Mouse (Mus musculus) CH12.LX (cell line): ENCODE measurements at regions not wholly inside any gene's neighbourhood (a gene's known extent, or its start where the extent isn't known, plus 50 kb on each side); places are given as distances from the start of the nearest gene placed in this dataset.

Experiments used
- DNase-seq: peaks from one replicate; pipeline ENCODE4 v3.0.0-alpha.2; 2013; ENCODE audit errors: extremely low read depth
- H3K27ac ChIP-seq: 2 replicates; pipeline ENCODE4 v1.5.1; 2012; ENCODE audit warnings: low read depth, mild to moderate bottlenecking, control low read depth, moderate library complexity; ENCODE audit not compliant: insufficient read depth
- H3K27me3 ChIP-seq: replicated peaks from 2 replicates; pipeline ENCODE3; 2012; ENCODE audit warnings: inconsistent platforms
- H3K36me3 ChIP-seq, 2 experiments: replicated peaks in 1 of 2; 2 replicates each; pipeline versions ENCODE3 to v1.6.1; 2012; ENCODE audit warnings: inconsistent platforms in 1 of 2, low read length in 1 of 2, mild to moderate bottlenecking in 1 of 2, mixed read lengths in 1 of 2, moderate library complexity in 1 of 2; ENCODE audit not compliant: control insufficient read depth in 1 of 2, insufficient read depth in 1 of 2
- H3K4me1 ChIP-seq, 2 experiments: 2 replicates each; pipeline ENCODE4 v1.6.1; 2012; ENCODE audit warnings: inconsistent platforms in 1 of 2, moderate library complexity in 1 of 2; ENCODE audit not compliant: insufficient read depth in 2 of 2, control insufficient read depth in 1 of 2
- H3K4me2 ChIP-seq: 2 replicates; pipeline ENCODE4 v1.6.1; 2012; ENCODE audit warnings: low read depth, mild to moderate bottlenecking, control low read depth; ENCODE audit not compliant: poor library complexity, insufficient read depth, severe bottlenecking
- H3K4me3 ChIP-seq, 3 experiments: fragments of 150-350 bp in 1 of 3; sonication (generic) in 1 of 3; replicated peaks in 1 of 3; 2 replicates each; pipeline versions ENCODE3 to v1.5.1; 2011 to 2012; ENCODE audit warnings: low read depth in 2 of 3, low read length in 2 of 3, mild to moderate bottlenecking in 2 of 3, moderate library complexity in 2 of 3, control low read depth in 1 of 3, improper control_type of control experiment in 1 of 3, inconsistent platforms in 1 of 3, mixed read lengths in 1 of 3; ENCODE audit not compliant: poor library complexity in 1 of 3
- H3K79me2 ChIP-seq: replicated peaks from 2 replicates; pipeline ENCODE4 v1.6.1; 2012; ENCODE audit warnings: mild to moderate bottlenecking, moderate library complexity; ENCODE audit not compliant: control insufficient read depth, poor library complexity, insufficient read depth, severe bottlenecking; ENCODE audit errors: extremely low read depth
- H3K9ac ChIP-seq: 2 replicates; pipeline ENCODE4 v1.6.1; 2012; ENCODE audit warnings: low read depth, mild to moderate bottlenecking, control low read depth, moderate library complexity; ENCODE audit not compliant: insufficient read depth
- H3K9me3 ChIP-seq: replicated peaks from 2 replicates; pipeline ENCODE3; 2012; ENCODE audit warnings: low read length, inconsistent platforms, mixed read lengths
- BHLHE40 ChIP-seq: IDR thresholded peaks from 2 replicates; pipeline ENCODE4 v1.6.1; 2011; ENCODE audit warnings: mild to moderate bottlenecking, low read depth, low read length, improper control_type of control experiment
- CHD2 ChIP-seq: IDR thresholded peaks from 2 replicates; pipeline ENCODE4 v1.6.1; 2011; ENCODE audit warnings: low read length, improper control_type of control experiment
- CTCF ChIP-seq, 2 experiments: IDR thresholded peaks in 1 of 2; conservative IDR thresholded peaks in 1 of 2; 2 replicates each; pipeline ENCODE4 v1.5.1; 2011 to 2012; ENCODE audit warnings: low read depth in 2 of 2, low read length in 2 of 2, improper control_type of control experiment in 1 of 2, inconsistent platforms in 1 of 2, mild to moderate bottlenecking in 1 of 2, moderate library complexity in 1 of 2
- E2F4 ChIP-seq: IDR thresholded peaks from 2 replicates; pipeline ENCODE4 v1.6.1; 2011; ENCODE audit warnings: low read depth, low read length, improper control_type of control experiment; ENCODE audit not compliant: insufficient replicate concordance
- ETS1 ChIP-seq: conservative IDR thresholded peaks from 2 replicates; pipeline ENCODE4 v1.6.1; 2012; ENCODE audit warnings: low read depth, mild to moderate bottlenecking, inconsistent platforms, low read length, improper control_type of control experiment, moderate library complexity
- HCFC1 ChIP-seq: IDR thresholded peaks from 2 replicates; pipeline ENCODE4 v1.6.1; 2012; ENCODE audit warnings: low read depth, mild to moderate bottlenecking, inconsistent platforms, low read length, improper control_type of control experiment
- IRF4 ChIP-seq: IDR thresholded peaks from 2 replicates; pipeline ENCODE4 v1.6.1; 2014; ENCODE audit warnings: low read depth, mild to moderate bottlenecking, inconsistent platforms, low read length, improper control_type of control experiment
- JUND ChIP-seq: conservative IDR thresholded peaks from 2 replicates; pipeline ENCODE4 v1.6.1; 2011; ENCODE audit warnings: low read depth, low read length, improper control_type of control experiment
- KAT2A ChIP-seq: IDR thresholded peaks from 2 replicates; pipeline ENCODE4 v1.6.1; 2012; ENCODE audit warnings: low read length, improper control_type of control experiment, inconsistent platforms; ENCODE audit not compliant: insufficient replicate concordance
- MAX ChIP-seq: IDR thresholded peaks from 2 replicates; pipeline ENCODE4 v1.6.1; 2011; ENCODE audit warnings: low read length, improper control_type of control experiment
- MEF2A ChIP-seq: IDR thresholded peaks from 2 replicates; pipeline ENCODE4 v1.6.1; 2014; ENCODE audit warnings: low read depth, mild to moderate bottlenecking, inconsistent platforms, low read length, improper control_type of control experiment, borderline replicate concordance
- MXI1 ChIP-seq: IDR thresholded peaks from 2 replicates; pipeline ENCODE4 v1.6.1; 2011; ENCODE audit warnings: mild to moderate bottlenecking, low read depth, low read length, improper control_type of control experiment
- NRF1 ChIP-seq: IDR thresholded peaks from 2 replicates; pipeline ENCODE4 v1.6.1; 2014; ENCODE audit warnings: low read depth, mild to moderate bottlenecking, inconsistent platforms, low read length, improper control_type of control experiment, moderate library complexity
- PAX5 ChIP-seq: IDR thresholded peaks from 2 replicates; pipeline ENCODE4 v1.6.1; 2012; ENCODE audit warnings: low read length, inconsistent platforms, mixed read lengths
- POLR2A ChIP-seq: IDR thresholded peaks from 2 replicates; pipeline ENCODE4 v1.6.1; 2011; ENCODE audit warnings: low read depth, mild to moderate bottlenecking, improper control_type of control experiment, low read length
- RAD21 ChIP-seq: IDR thresholded peaks from 2 replicates; pipeline ENCODE4 v1.6.1; 2011; ENCODE audit warnings: low read depth, mild to moderate bottlenecking, low read length, improper control_type of control experiment, moderate library complexity
- SMC3 ChIP-seq: IDR thresholded peaks from 2 replicates; pipeline ENCODE4 v1.6.1; 2011; ENCODE audit warnings: low read depth, low read length, improper control_type of control experiment
- TBP ChIP-seq: conservative IDR thresholded peaks from 2 replicates; pipeline ENCODE4 v1.6.1; 2011; ENCODE audit warnings: low read depth, low read length, improper control_type of control experiment
- TCF12 ChIP-seq: IDR thresholded peaks from 2 replicates; pipeline ENCODE4 v1.6.1; 2014; ENCODE audit warnings: low read depth, mild to moderate bottlenecking, inconsistent platforms, low read length, improper control_type of control experiment
- UBTF ChIP-seq: IDR thresholded peaks from 2 replicates; pipeline ENCODE4 v1.6.1; 2012; ENCODE audit warnings: low read depth, mild to moderate bottlenecking, inconsistent platforms, low read length, improper control_type of control experiment, moderate library complexity
- USF1 ChIP-seq: IDR thresholded peaks from 2 replicates; pipeline ENCODE4 v1.6.1; 2014; ENCODE audit warnings: low read depth, mild to moderate bottlenecking, inconsistent platforms, low read length, improper control_type of control experiment
- ZMIZ1 ChIP-seq: IDR thresholded peaks from 2 replicates; pipeline ENCODE4 v1.6.1; 2012; ENCODE audit warnings: low read depth, mild to moderate bottlenecking, inconsistent platforms, low read length, improper control_type of control experiment
- dilution Hi-C: fragments of 300-500 bp; cut with MboI; formaldehyde crosslinking; loops from 2 replicates; pipeline ENCODE4 v1.14.3; 2020; ENCODE audit warnings: low sequenced_read_pairs; ENCODE audit not compliant: extremely low pct_unique_long_range_greater_than_20kb, extremely low pct_ligation_motif_present
- in situ Hi-C: fragments of 300-500 bp; cut with MboI; formaldehyde crosslinking; loops from 3 replicates; pipeline ENCODE4 v1.14.3; 2019; ENCODE audit warnings: low sequenced_read_pairs, low pct_ligation_motif_present, low pct_unique_long_range_greater_than_20kb, mixed read lengths

DNA sequence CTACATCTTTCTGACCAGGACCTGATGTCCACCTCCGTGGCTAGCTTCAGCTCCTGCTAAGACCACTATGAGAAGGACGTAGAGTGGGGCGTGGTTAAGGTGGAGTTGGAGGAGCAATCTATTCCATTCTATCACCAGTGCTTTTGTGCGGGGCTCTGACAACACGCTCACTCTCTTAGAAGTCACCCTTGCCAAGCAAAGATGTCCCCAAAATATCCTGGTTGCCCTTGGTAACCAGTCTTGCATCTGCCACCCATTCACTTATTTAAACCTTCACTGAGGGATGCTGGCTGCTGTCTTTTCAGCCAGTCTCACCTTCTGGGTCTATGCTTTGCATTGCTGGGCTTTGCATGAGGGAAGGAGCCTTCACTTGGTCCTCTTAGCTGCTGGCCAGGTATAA, 138.4 kb upstream of the Fam19a5 start:
- Histone ChIP-seq H3K4me3 (no peak overlapping the region), H3K27ac (no peak overlapping the region), H3K4me1 (no peaks in the 10 kb centered on the region), H3K9me3 (peaks cover 94% of the 10 kb centered on the region), H3K36me3 (no peaks in the 10 kb centered on the region), H3K4me2 (no peak overlapping the region), H3K9ac (no peak overlapping the region), H3K27me3 (no peaks in the 10 kb centered on the region), H3K79me2 (no peaks in the 10 kb centered on the region)
- dilution Hi-C loops (no loop called here), in situ Hi-C loops (no loop called here)
- TF ChIP-seq TBP: no peak
- TF ChIP-seq ETS1: no peak
- no peak for TF ChIP-seq MEF2A
- TF ChIP-seq BHLHE40: no peak
- no peak for TF ChIP-seq MAX
- no peak for TF ChIP-seq IRF4
- TF ChIP-seq SMC3: no peak
- no peak for TF ChIP-seq CTCF (conservative IDR thresholded peaks at IDR 0.05 in 1 of 2, IDR thresholded peaks at IDR 0.05 in 1 of 2; ENCODE audit: low read depth in 2 of 2, low read length in 2 of 2)
- no peak for TF ChIP-seq MXI1
- no peak for TF ChIP-seq E2F4
- TF ChIP-seq POLR2A: no peak
- no peak for TF ChIP-seq JUND
- TF ChIP-seq RAD21: no peak
- no peak for DNase-seq

DNA sequence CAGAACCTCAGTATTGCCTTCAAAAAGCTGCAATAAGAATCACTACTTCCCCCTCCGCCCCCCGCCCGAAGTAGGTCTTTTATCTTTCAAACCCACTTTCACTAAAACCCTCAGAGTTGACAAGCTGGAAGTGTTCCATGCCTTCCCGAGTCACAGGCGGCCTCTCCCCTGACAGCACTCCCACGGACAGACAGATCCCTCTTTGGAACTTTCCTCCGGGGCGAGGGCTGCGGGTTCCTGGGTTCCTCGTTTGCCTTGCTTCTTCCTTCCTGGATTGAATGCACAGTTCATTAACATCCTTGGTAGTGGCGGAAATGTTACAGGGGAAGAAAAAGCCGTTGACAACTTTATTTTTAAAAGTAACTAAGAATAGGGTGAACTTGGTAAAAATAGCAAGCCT, 132.1 kb upstream of the Fam19a5 start:
- TF ChIP-seq CHD2 (no peak), IRF4 (no peak), TCF12 (no peak), NRF1 (no peak), SMC3 (no peak), KAT2A (no peak), MXI1 (no peak), UBTF (no peak), ZMIZ1 (no peak), HCFC1 (no peak), USF1 (no peak), E2F4 (no peak), PAX5 (no peak)
- Histone ChIP-seq H3K79me2 (no peaks in the 10 kb centered on the region), H3K9me3 (peaks cover 96% of the 10 kb centered on the region), H3K36me3 (no peaks in the 10 kb centered on the region), H3K4me1 (no peaks in the 10 kb centered on the region), H3K27ac (no peak overlapping the region), H3K4me3 (no peak overlapping the region), H3K9ac (no peak overlapping the region), H3K27me3 (no peaks in the 10 kb centered on the region), H3K4me2 (no peak overlapping the region)
- dilution Hi-C loops (no loop called here), in situ Hi-C loops (no loop called here)
- no peak for DNase-seq
